Mouse (Mus musculus): ENCODE data around the gene Gpr137. TPM values are rescaled to one million over a fixed set of nuclear protein-coding genes. Genes with fewer than 3 reads are reported as not detected.

Gpr137 gene
- polyA plus RNA-seq, 1 experiment from 2014 or later: 28.4 TPM

DNA sequence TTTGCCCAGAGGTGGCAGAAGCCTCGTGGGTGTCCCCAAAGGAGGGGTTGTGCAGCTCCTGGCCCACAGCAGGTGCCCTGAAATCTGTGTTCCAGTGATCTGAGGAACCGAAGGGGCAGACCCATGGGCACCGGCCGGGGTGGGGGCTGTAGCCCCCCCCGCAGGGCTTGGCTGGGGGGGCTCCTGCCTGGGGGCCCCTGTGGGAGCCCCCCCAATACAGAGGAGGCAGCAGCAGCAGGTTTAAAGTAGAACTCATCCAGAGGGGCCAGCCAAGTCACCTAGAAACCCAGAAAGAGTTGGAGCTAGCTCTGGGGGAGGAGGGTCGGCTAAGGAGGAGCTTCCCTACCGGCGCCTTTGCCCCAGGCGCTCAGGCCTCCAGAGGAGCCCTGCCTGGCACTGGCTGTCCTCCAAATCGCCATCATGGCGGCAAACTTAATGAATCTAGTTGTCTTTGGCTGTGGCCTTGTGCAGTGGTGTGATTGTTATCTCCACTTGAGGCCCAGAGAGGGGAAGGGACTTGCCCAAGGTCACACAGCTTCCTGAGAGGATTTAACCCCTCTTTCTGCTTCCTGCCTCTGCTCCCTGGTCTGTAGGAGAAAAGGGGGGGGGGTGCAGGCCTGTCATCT is 28.3 kb upstream of the Gpr137 start:
- no peak for ATAC-seq (ENCODE audit: insufficient number of reproducible peaks, insufficient read depth, low FRiP score, low TSS enrichment)
- Histone ChIP-seq H3K9me3 (no peaks in the 10 kb centered on the region), H3K27ac (peak overlapping the region; percentile 58; the same call in 1 of the 2 replicates), H3K27me3 (no peaks in the 10 kb centered on the region), H3K4me3 (peak overlapping the region; percentile 58), H3K36me3 (peaks cover 11% of the 10 kb centered on the region; the same call in 1 of the 2 replicates), H3K4me1 (peaks cover 34% of the 10 kb centered on the region), H3K9ac (peak overlapping the region; percentile 15; the same call in 1 of the 2 replicates), H3K4me2 (replicated peaks) (peak overlapping the region; percentile 54)
- 23% methylated on average over 11 of the region's 11 CpGs for WGBS

DNA sequence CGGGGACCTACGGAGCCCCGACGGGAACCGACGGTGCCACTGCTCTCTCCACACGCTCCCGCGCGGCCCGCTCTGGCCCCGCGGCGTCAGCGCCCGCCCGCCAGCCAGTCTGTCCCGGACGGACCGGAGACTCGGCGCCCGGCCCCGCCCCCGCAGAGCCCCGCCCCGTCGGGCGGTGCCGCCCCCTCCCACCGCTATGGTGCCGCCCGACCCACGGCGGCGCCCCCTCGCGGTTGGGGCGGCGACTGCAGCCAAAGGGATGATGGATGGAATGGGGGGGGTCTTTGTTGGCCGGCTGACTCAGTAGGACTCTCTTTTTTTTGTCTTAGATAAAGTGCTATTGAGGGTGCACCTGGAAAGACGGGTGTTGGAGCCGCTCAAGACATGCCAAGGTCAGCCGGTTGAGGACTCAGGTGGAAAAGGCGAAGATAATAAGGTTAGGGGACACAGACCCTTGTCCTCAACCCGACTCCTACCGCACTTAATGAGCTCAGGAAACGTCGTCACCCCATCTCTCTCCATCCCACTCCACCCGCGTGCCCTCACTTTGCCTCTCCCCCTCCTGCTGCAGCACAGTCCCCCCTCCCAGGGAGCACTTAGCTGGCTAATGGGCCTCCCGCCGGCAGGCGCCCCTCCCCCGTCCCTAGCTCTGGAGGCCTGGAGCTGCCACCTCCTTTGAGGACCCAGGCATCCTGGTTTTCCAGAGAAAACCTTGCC is 27.5 kb upstream of the Gpr137 start:
- Histone ChIP-seq H3K27me3 (no peaks in the 10 kb centered on the region), H3K9me3 (no peaks in the 10 kb centered on the region), H3K27ac (peak overlapping the region; percentile 58; the same call in 1 of the 2 replicates), H3K4me1 (peaks cover 34% of the 10 kb centered on the region), H3K9ac (peak overlapping the region; percentile 66), H3K36me3 (peaks cover 18% of the 10 kb centered on the region), H3K4me2 (replicated peaks) (peak overlapping the region; percentile 54), H3K4me3 (peak overlapping the region; percentile 58)
- ATAC-seq (ENCODE audit: insufficient number of reproducible peaks, insufficient read depth, low FRiP score, low TSS enrichment): peak; percentile 11; the same call in 1 of the 2 replicates
- WGBS: 1% methylated on average over 55 of the region's 55 CpGs

DNA sequence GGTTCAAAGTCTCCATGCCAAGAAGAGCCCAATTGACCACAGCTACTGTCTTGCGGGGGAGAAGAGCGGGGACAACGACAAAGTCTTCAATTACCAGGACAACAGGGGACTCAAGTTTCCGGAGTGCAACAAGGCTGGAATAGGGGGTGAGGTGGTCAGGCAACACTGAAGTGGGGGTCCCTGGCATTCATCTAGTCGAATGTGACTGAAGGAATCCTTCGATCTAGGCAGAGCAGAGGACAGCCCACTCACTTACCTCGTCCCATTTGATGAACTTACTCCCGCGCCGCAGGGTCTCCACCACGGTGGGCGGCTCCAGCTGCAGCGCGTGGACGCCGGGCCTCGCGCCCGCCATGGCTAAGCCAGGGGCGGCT is 27.0 kb upstream of the Gpr137 start:
- Histone ChIP-seq H3K4me1 (peaks cover 34% of the 10 kb centered on the region), H3K27ac (0 out of 2 replicates have a peak overlapping the region, but pooled peaks have one; percentile 24), H3K36me3 (peaks cover 24% of the 10 kb centered on the region), H3K4me3 (peak overlapping the region; percentile 58), H3K27me3 (no peaks in the 10 kb centered on the region), H3K9ac (peak overlapping the region; percentile 66), H3K4me2 (replicated peaks) (peak overlapping the region; percentile 54), H3K9me3 (no peaks in the 10 kb centered on the region)
- under 1% methylated on average over 20 of the region's 20 CpGs for WGBS
- no peak for ATAC-seq (ENCODE audit: insufficient number of reproducible peaks, insufficient read depth, low FRiP score, low TSS enrichment)

- Histone ChIP-seq H3K9me3 (no peaks in the 10 kb centered on the region), H3K27ac (no peak overlapping the region), H3K36me3 (peaks cover 29% of the 10 kb centered on the region), H3K27me3 (no peaks in the 10 kb centered on the region), H3K4me1 (peaks cover 34% of the 10 kb centered on the region), H3K4me2 (replicated peaks) (peak overlapping the region; percentile 54), H3K4me3 (peak overlapping the region; percentile 58), H3K9ac (peak overlapping the region; percentile 66)
- 11% methylated on average over 15 of the region's 15 CpGs for WGBS
- no peak for ATAC-seq (ENCODE audit: insufficient number of reproducible peaks, insufficient read depth, low FRiP score, low TSS enrichment)
Measured at GRCm38 (mm10) chr19:6968491-6969271, 26.4 kb upstream of the Gpr137 start.

DNA sequence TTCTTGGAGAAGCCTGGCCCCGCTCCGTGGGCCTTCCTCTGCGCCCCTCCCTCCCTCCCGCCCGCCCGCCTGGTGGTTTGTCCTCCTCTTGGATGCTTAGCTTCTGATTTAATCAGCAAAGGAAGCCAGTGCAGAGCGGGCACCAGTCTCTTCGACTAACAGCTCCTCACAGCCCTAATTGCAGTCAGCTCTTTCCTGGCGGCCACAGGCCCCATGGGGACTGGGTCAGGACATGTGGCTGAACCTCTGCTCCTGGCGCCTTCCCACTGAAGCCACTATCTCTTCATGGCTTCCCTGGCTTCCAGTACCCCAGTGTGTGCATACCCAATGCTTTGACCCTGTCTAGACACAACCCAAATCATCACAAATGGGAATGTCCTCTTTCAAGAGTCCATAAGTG is 14.2 kb upstream of the Gpr137 start:
- no peaks in the 10 kb centered on the region for H3K9me3 ChIP-seq
- H3K36me3 ChIP-seq: peaks cover 67% of the 10 kb centered on the region
- no peak for ATAC-seq (ENCODE audit: insufficient number of reproducible peaks, insufficient read depth, low FRiP score, low TSS enrichment)
- peaks cover 10% of the 10 kb centered on the region for H3K4me1 ChIP-seq
- no peaks in the 10 kb centered on the region for H3K27me3 ChIP-seq
- no peak overlapping the region for H3K9ac ChIP-seq
- no peak overlapping the region for H3K4me3 ChIP-seq
- no peak overlapping the region for H3K27ac ChIP-seq
- WGBS: 82% methylated on average over 10 of the region's 10 CpGs
- H3K4me2 ChIP-seq (replicated peaks): no peak overlapping the region

GRCm38 (mm10) chr19:6955424-6955823 is 13.1 kb upstream of the Gpr137 start:
- no peak overlapping the region; the same call in 1 of the 2 replicates for H3K9ac ChIP-seq
- H3K4me2 ChIP-seq (replicated peaks): no peak overlapping the region
- no peak overlapping the region for H3K4me3 ChIP-seq
- H3K4me1 ChIP-seq: peaks cover 10% of the 10 kb centered on the region
- no peak overlapping the region for H3K27ac ChIP-seq
- H3K36me3 ChIP-seq: peaks cover 64% of the 10 kb centered on the region
- 85% methylated on average over 7 of the region's 7 CpGs for WGBS
- H3K27me3 ChIP-seq: no peaks in the 10 kb centered on the region
- no peaks in the 10 kb centered on the region for H3K9me3 ChIP-seq
- ATAC-seq (ENCODE audit: insufficient number of reproducible peaks, insufficient read depth, low FRiP score, low TSS enrichment): no peak

- Histone ChIP-seq H3K4me1 (peaks cover 16% of the 10 kb centered on the region), H3K9ac (no peak overlapping the region), H3K27me3 (no peaks in the 10 kb centered on the region), H3K4me3 (no peak overlapping the region), H3K4me2 (replicated peaks) (no peak overlapping the region), H3K36me3 (peaks cover 50% of the 10 kb centered on the region), H3K9me3 (no peaks in the 10 kb centered on the region), H3K27ac (no peak overlapping the region)
- WGBS: 67% methylated on average over 9 of the region's 9 CpGs
- ATAC-seq (ENCODE audit: insufficient number of reproducible peaks, insufficient read depth, low FRiP score, low TSS enrichment): no peak
Measured at GRCm38 (mm10) chr19:6954046-6954445, 11.8 kb upstream of the Gpr137 start.

DNA sequence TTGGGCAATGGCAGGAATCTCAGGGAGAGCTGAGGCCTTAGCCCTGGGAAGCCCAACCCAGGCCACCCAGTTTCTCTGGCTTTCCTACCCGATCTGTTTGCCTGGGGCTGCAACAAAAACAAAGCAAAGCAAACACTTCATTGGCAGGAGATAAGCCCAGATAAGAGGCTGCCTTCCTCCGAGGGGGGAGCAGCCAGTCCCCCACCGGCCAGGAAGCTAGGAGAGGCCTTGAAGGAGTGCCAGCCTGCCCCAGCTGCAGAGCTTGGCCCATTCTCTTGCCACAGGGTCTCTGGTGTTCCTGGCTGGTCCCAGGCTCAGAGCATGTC is 10.4 kb upstream of the Gpr137 start:
- Histone ChIP-seq H3K4me3 (peak overlapping the region; percentile 61), H3K4me2 (replicated peaks) (peak overlapping the region; percentile 93), H3K27ac (peak overlapping the region; percentile 98; the same call in 1 of the 2 replicates), H3K36me3 (peaks cover 41% of the 10 kb centered on the region), H3K4me1 (peaks cover 16% of the 10 kb centered on the region), H3K27me3 (no peaks in the 10 kb centered on the region), H3K9me3 (no peaks in the 10 kb centered on the region), H3K9ac (peak overlapping the region; percentile 77; the same call in 1 of the 2 replicates)
- no peak for ATAC-seq (ENCODE audit: insufficient number of reproducible peaks, insufficient read depth, low FRiP score, low TSS enrichment)
- 10% methylated on average over 3 of the region's 3 CpGs for WGBS

- peak overlapping the region; percentile 61 for H3K4me3 ChIP-seq
- peaks cover 16% of the 10 kb centered on the region for H3K4me1 ChIP-seq
- H3K27me3 ChIP-seq: no peaks in the 10 kb centered on the region
- H3K9me3 ChIP-seq: no peaks in the 10 kb centered on the region
- no peak for ATAC-seq (ENCODE audit: insufficient number of reproducible peaks, insufficient read depth, low FRiP score, low TSS enrichment)
- WGBS: 2% methylated on average over 31 of the region's 31 CpGs
- peak overlapping the region; percentile 77 for H3K9ac ChIP-seq
- peak overlapping the region; percentile 93 for H3K4me2 ChIP-seq (replicated peaks)
- H3K36me3 ChIP-seq: peaks cover 36% of the 10 kb centered on the region
- peak overlapping the region; percentile 98 for H3K27ac ChIP-seq
Measured at GRCm38 (mm10) chr19:6951994-6952711, 9.9 kb upstream of the Gpr137 start.

DNA sequence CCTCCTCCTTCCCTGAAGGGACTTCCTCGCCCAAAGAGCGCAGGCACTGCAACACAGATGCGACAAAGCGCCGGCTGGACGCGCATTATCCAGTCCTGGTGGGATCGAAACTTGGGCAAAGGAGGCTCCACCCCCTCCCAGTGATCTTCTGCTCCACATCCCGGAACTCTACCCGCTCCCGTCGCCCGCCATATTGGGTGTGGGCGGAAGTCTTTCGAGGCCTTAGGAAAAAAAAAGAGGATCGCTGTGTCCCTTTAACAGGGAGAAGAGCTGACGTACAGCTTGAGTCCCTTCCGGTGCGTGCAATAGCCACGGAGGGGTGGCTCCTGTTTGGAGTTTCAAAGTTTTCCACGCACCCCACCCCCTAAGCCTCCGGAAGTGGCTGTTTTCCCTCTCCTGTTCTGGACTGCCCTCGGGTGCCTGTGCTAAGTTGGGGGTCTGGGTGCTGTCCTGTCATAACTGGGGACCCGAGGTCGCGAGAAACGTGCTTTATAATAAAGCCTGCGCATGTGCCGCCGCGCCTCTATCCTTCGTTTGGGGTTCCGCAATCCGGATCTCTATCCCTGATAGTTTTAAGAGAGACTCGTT is 9.2 kb upstream of the Gpr137 start:
- Histone ChIP-seq H3K27me3 (no peaks in the 10 kb centered on the region), H3K4me2 (replicated peaks) (peak overlapping the region; percentile 93), H3K9me3 (no peaks in the 10 kb centered on the region), H3K36me3 (peaks cover 32% of the 10 kb centered on the region), H3K9ac (peak overlapping the region; percentile 77), H3K4me1 (peaks cover 16% of the 10 kb centered on the region), H3K4me3 (peak overlapping the region; percentile 61), H3K27ac (peak overlapping the region; percentile 98)
- under 1% methylated on average over 35 of the region's 35 CpGs for WGBS
- peak; percentile 77 for ATAC-seq (ENCODE audit: insufficient number of reproducible peaks, insufficient read depth, low FRiP score, low TSS enrichment)
